Mouse (Mus musculus) CH12.LX (cell line): ENCODE data around the gene Kcnma1. TPM values are rescaled to one million over a fixed set of nuclear protein-coding genes. Genes with fewer than 3 reads are reported as not detected.

Source experiments
- DNase-seq: peaks from one replicate; pipeline ENCODE4 v3.0.0-alpha.2; 2013; ENCODE audit errors: extremely low read depth
- H3K27ac ChIP-seq: 2 replicates; pipeline ENCODE4 v1.5.1; 2012; ENCODE audit warnings: low read depth, mild to moderate bottlenecking, control low read depth, moderate library complexity; ENCODE audit not compliant: insufficient read depth
- H3K27me3 ChIP-seq: replicated peaks from 2 replicates; pipeline ENCODE3; 2012; ENCODE audit warnings: inconsistent platforms
- H3K36me3 ChIP-seq, 2 experiments: replicated peaks in 1 of 2; 2 replicates each; pipeline versions ENCODE3 to v1.6.1; 2012; ENCODE audit warnings: inconsistent platforms in 1 of 2, low read length in 1 of 2, mild to moderate bottlenecking in 1 of 2, mixed read lengths in 1 of 2, moderate library complexity in 1 of 2; ENCODE audit not compliant: control insufficient read depth in 1 of 2, insufficient read depth in 1 of 2
- H3K4me1 ChIP-seq, 2 experiments: 2 replicates each; pipeline ENCODE4 v1.6.1; 2012; ENCODE audit warnings: inconsistent platforms in 1 of 2, moderate library complexity in 1 of 2; ENCODE audit not compliant: insufficient read depth in 2 of 2, control insufficient read depth in 1 of 2
- H3K4me2 ChIP-seq: 2 replicates; pipeline ENCODE4 v1.6.1; 2012; ENCODE audit warnings: low read depth, mild to moderate bottlenecking, control low read depth; ENCODE audit not compliant: poor library complexity, insufficient read depth, severe bottlenecking
- H3K4me3 ChIP-seq, 3 experiments: fragments of 150-350 bp in 1 of 3; sonication (generic) in 1 of 3; replicated peaks in 1 of 3; 2 replicates each; pipeline versions ENCODE3 to v1.5.1; 2011 to 2012; ENCODE audit warnings: low read depth in 2 of 3, low read length in 2 of 3, mild to moderate bottlenecking in 2 of 3, moderate library complexity in 2 of 3, control low read depth in 1 of 3, improper control_type of control experiment in 1 of 3, inconsistent platforms in 1 of 3, mixed read lengths in 1 of 3; ENCODE audit not compliant: poor library complexity in 1 of 3
- H3K79me2 ChIP-seq: replicated peaks from 2 replicates; pipeline ENCODE4 v1.6.1; 2012; ENCODE audit warnings: mild to moderate bottlenecking, moderate library complexity; ENCODE audit not compliant: control insufficient read depth, poor library complexity, insufficient read depth, severe bottlenecking; ENCODE audit errors: extremely low read depth
- H3K9ac ChIP-seq: 2 replicates; pipeline ENCODE4 v1.6.1; 2012; ENCODE audit warnings: low read depth, mild to moderate bottlenecking, control low read depth, moderate library complexity; ENCODE audit not compliant: insufficient read depth
- H3K9me3 ChIP-seq: replicated peaks from 2 replicates; pipeline ENCODE3; 2012; ENCODE audit warnings: low read length, inconsistent platforms, mixed read lengths
- BHLHE40 ChIP-seq: IDR thresholded peaks from 2 replicates; pipeline ENCODE4 v1.6.1; 2011; ENCODE audit warnings: mild to moderate bottlenecking, low read depth, low read length, improper control_type of control experiment
- CHD1 ChIP-seq: IDR thresholded peaks from 2 replicates; pipeline ENCODE4 v1.6.1; 2012; ENCODE audit warnings: low read depth, low read length, improper control_type of control experiment, inconsistent platforms
- CHD2 ChIP-seq: IDR thresholded peaks from 2 replicates; pipeline ENCODE4 v1.6.1; 2011; ENCODE audit warnings: low read length, improper control_type of control experiment
- CTCF ChIP-seq, 2 experiments: IDR thresholded peaks in 1 of 2; conservative IDR thresholded peaks in 1 of 2; 2 replicates each; pipeline ENCODE4 v1.5.1; 2011 to 2012; ENCODE audit warnings: low read depth in 2 of 2, low read length in 2 of 2, improper control_type of control experiment in 1 of 2, inconsistent platforms in 1 of 2, mild to moderate bottlenecking in 1 of 2, moderate library complexity in 1 of 2
- E2F4 ChIP-seq: IDR thresholded peaks from 2 replicates; pipeline ENCODE4 v1.6.1; 2011; ENCODE audit warnings: low read depth, low read length, improper control_type of control experiment; ENCODE audit not compliant: insufficient replicate concordance
- ELF1 ChIP-seq: IDR thresholded peaks from 2 replicates; pipeline ENCODE4 v1.6.1; 2014; ENCODE audit warnings: low read depth, mild to moderate bottlenecking, inconsistent platforms, low read length, improper control_type of control experiment
- EP300 ChIP-seq: IDR thresholded peaks from 2 replicates; pipeline ENCODE4 v1.6.1; 2011; ENCODE audit warnings: low read length, improper control_type of control experiment
- ETS1 ChIP-seq: conservative IDR thresholded peaks from 2 replicates; pipeline ENCODE4 v1.6.1; 2012; ENCODE audit warnings: low read depth, mild to moderate bottlenecking, inconsistent platforms, low read length, improper control_type of control experiment, moderate library complexity
- GABPA ChIP-seq: IDR thresholded peaks from 2 replicates; pipeline ENCODE4 v1.6.1; 2012; ENCODE audit warnings: low read depth, low read length, improper control_type of control experiment, inconsistent platforms; ENCODE audit not compliant: insufficient replicate concordance
- IRF4 ChIP-seq: IDR thresholded peaks from 2 replicates; pipeline ENCODE4 v1.6.1; 2014; ENCODE audit warnings: low read depth, mild to moderate bottlenecking, inconsistent platforms, low read length, improper control_type of control experiment
- KAT2A ChIP-seq: IDR thresholded peaks from 2 replicates; pipeline ENCODE4 v1.6.1; 2012; ENCODE audit warnings: low read length, improper control_type of control experiment, inconsistent platforms; ENCODE audit not compliant: insufficient replicate concordance
- MAX ChIP-seq: IDR thresholded peaks from 2 replicates; pipeline ENCODE4 v1.6.1; 2011; ENCODE audit warnings: low read length, improper control_type of control experiment
- MXI1 ChIP-seq: IDR thresholded peaks from 2 replicates; pipeline ENCODE4 v1.6.1; 2011; ENCODE audit warnings: mild to moderate bottlenecking, low read depth, low read length, improper control_type of control experiment
- NRF1 ChIP-seq: IDR thresholded peaks from 2 replicates; pipeline ENCODE4 v1.6.1; 2014; ENCODE audit warnings: low read depth, mild to moderate bottlenecking, inconsistent platforms, low read length, improper control_type of control experiment, moderate library complexity
- PAX5 ChIP-seq: IDR thresholded peaks from 2 replicates; pipeline ENCODE4 v1.6.1; 2012; ENCODE audit warnings: low read length, inconsistent platforms, mixed read lengths
- POLR2A ChIP-seq: IDR thresholded peaks from 2 replicates; pipeline ENCODE4 v1.6.1; 2011; ENCODE audit warnings: low read depth, mild to moderate bottlenecking, improper control_type of control experiment, low read length
- POLR2AphosphoS2 ChIP-seq: IDR thresholded peaks from 2 replicates; pipeline ENCODE4 v1.6.1; 2011; ENCODE audit warnings: low read depth, low read length, improper control_type of control experiment
- RAD21 ChIP-seq: IDR thresholded peaks from 2 replicates; pipeline ENCODE4 v1.6.1; 2011; ENCODE audit warnings: low read depth, mild to moderate bottlenecking, low read length, improper control_type of control experiment, moderate library complexity
- RCOR1 ChIP-seq: conservative IDR thresholded peaks from 2 replicates; pipeline ENCODE4 v1.6.1; 2012; ENCODE audit warnings: low read depth, mild to moderate bottlenecking, inconsistent platforms, low read length, improper control_type of control experiment
- SIN3A ChIP-seq: IDR thresholded peaks from 2 replicates; pipeline ENCODE4 v1.6.1; 2012; ENCODE audit warnings: low read length, improper control_type of control experiment, inconsistent platforms
- SMC3 ChIP-seq: IDR thresholded peaks from 2 replicates; pipeline ENCODE4 v1.6.1; 2011; ENCODE audit warnings: low read depth, low read length, improper control_type of control experiment
- TBP ChIP-seq: conservative IDR thresholded peaks from 2 replicates; pipeline ENCODE4 v1.6.1; 2011; ENCODE audit warnings: low read depth, low read length, improper control_type of control experiment
- TCF12 ChIP-seq: IDR thresholded peaks from 2 replicates; pipeline ENCODE4 v1.6.1; 2014; ENCODE audit warnings: low read depth, mild to moderate bottlenecking, inconsistent platforms, low read length, improper control_type of control experiment
- UBTF ChIP-seq: IDR thresholded peaks from 2 replicates; pipeline ENCODE4 v1.6.1; 2012; ENCODE audit warnings: low read depth, mild to moderate bottlenecking, inconsistent platforms, low read length, improper control_type of control experiment, moderate library complexity
- USF1 ChIP-seq: IDR thresholded peaks from 2 replicates; pipeline ENCODE4 v1.6.1; 2014; ENCODE audit warnings: low read depth, mild to moderate bottlenecking, inconsistent platforms, low read length, improper control_type of control experiment
- USF2 ChIP-seq: conservative IDR thresholded peaks from 2 replicates; pipeline ENCODE4 v1.6.1; 2011; ENCODE audit warnings: low read depth, low read length, improper control_type of control experiment
- ZC3H11A ChIP-seq: IDR thresholded peaks from 2 replicates; pipeline ENCODE4 v1.6.1; 2012; ENCODE audit warnings: low read depth, mild to moderate bottlenecking, inconsistent platforms, low read length, improper control_type of control experiment
- ZNF384 ChIP-seq: IDR thresholded peaks from 2 replicates; pipeline ENCODE4 v1.6.1; 2012; ENCODE audit warnings: low read depth, low read length, improper control_type of control experiment, inconsistent platforms
- dilution Hi-C: fragments of 300-500 bp; cut with MboI; formaldehyde crosslinking; loops from 2 replicates; pipeline ENCODE4 v1.14.3; 2020; ENCODE audit warnings: low sequenced_read_pairs; ENCODE audit not compliant: extremely low pct_unique_long_range_greater_than_20kb, extremely low pct_ligation_motif_present
- in situ Hi-C: fragments of 300-500 bp; cut with MboI; formaldehyde crosslinking; loops from 3 replicates; pipeline ENCODE4 v1.14.3; 2019; ENCODE audit warnings: low sequenced_read_pairs, low pct_ligation_motif_present, low pct_unique_long_range_greater_than_20kb, mixed read lengths
- polyA plus RNA-seq: library from polyadenylated mRNA; unstranded; fragments of >175 nt; gene quantifications from 2 replicates; pipeline ENCODE4 v1.2.1, GENCODE M21; 2012; ENCODE audit warnings: low read depth; ENCODE audit not compliant: insufficient read length
- total RNA-seq, 2 experiments: library from RNA; depleted of rRNA; stranded (reverse); fragments of 300-350 nt in 1 of 2; fragments of >200 nt in 1 of 2; gene quantifications; 2 replicates each; pipeline ENCODE4 v1.2.3; 2012 to 2014

Kcnma1 gene
- total and polyA plus RNA-seq, 3 experiments, result 0.10 to 0.17 (median 0.12) TPM

- no peak overlapping the region for H3K4me2 ChIP-seq
- H3K27ac ChIP-seq, result no peak overlapping the region
- peak; percentile 39 for DNase-seq
- H3K79me2 ChIP-seq, result no peaks in the 10 kb centered on the region
- in situ Hi-C loops, result loop anchor here (25.0 kb wide), 1 partner anchor 421 kb away; no protein-coding TSS in a partner anchor
- no peaks in the 10 kb centered on the region for H3K4me1 ChIP-seq
- no peaks in the 10 kb centered on the region for H3K27me3 ChIP-seq
- H3K9me3 ChIP-seq, result peaks cover 45% of the 10 kb centered on the region
- dilution Hi-C loops, result no loop called here
- TF ChIP-seq POLR2AphosphoS2 (no peak), ELF1 (no peak), SMC3 (peak; percentile 45), KAT2A (no peak), POLR2A (no peak), USF2 (no peak), PAX5 (no peak), UBTF (no peak), TBP (no peak), ZC3H11A (no peak), IRF4 (no peak), ZNF384 (no peak), USF1 (no peak), CTCF (conservative IDR thresholded peaks at IDR 0.05 in 1 of 2, IDR thresholded peaks at IDR 0.05 in 1 of 2; ENCODE audit: low read depth in 2 of 2, low read length in 2 of 2) (peak; percentile 53 to 67; a peak in 3 of 4 replicates), BHLHE40 (no peak), RCOR1 (no peak), CHD1 (no peak), GABPA (no peak), NRF1 (no peak), RAD21 (peak; percentile 50), E2F4 (no peak), SIN3A (no peak), MXI1 (no peak)
- H3K9ac ChIP-seq, result no peak overlapping the region
- H3K36me3 ChIP-seq, result no peaks in the 10 kb centered on the region
- H3K4me3 ChIP-seq, result no peak overlapping the region
Measured at GRCm38 (mm10) chr14:24008252-24008651, 6.0 kb downstream of the Kcnma1 start.

- in situ Hi-C loops, result loop anchor here (25.0 kb wide), 1 partner anchor 419 kb away; no protein-coding TSS in a partner anchor
- Histone ChIP-seq H3K27me3 (no peaks in the 10 kb centered on the region), H3K4me2 (no peak overlapping the region), H3K36me3 (no peaks in the 10 kb centered on the region), H3K9ac (no peak overlapping the region), H3K9me3 (peaks cover 45% of the 10 kb centered on the region), H3K4me1 (no peaks in the 10 kb centered on the region), H3K4me3 (no peak overlapping the region), H3K27ac (no peak overlapping the region), H3K79me2 (no peaks in the 10 kb centered on the region)
- TF ChIP-seq RCOR1, result no peak
- TF ChIP-seq ETS1, result no peak
- TF ChIP-seq ZC3H11A, result no peak
- TF ChIP-seq TBP, result no peak
- TF ChIP-seq SIN3A, result no peak
- TF ChIP-seq TCF12, result no peak
- TF ChIP-seq POLR2A, result no peak
- no peak for TF ChIP-seq UBTF
- TF ChIP-seq EP300, result no peak
- no peak for TF ChIP-seq MXI1
- no peak for TF ChIP-seq USF1
- no peak for TF ChIP-seq MAX
- TF ChIP-seq CHD2, result no peak
- TF ChIP-seq POLR2AphosphoS2, result no peak
- dilution Hi-C loops, result no loop called here
- no peak for DNase-seq
Measured at GRCm38 (mm10) chr14:24006276-24006675, 8.0 kb downstream of the Kcnma1 start.
